Mouse (Mus musculus) lung, postnatal 0 days (tissue): Measurements from ENCODE around the gene Socs3. TPM values are rescaled to one million over a fixed set of nuclear protein-coding genes. Genes with fewer than 3 reads are reported as not detected.

ENCODE experiments used
- ATAC-seq: fragments of 200-750 bp; cut with Nextera tagmentation; 2 replicates; pipeline ENCODE4 v1.8.0; 2017; ENCODE audit warnings: moderate library complexity
- DNase-seq: peaks from one replicate; pipeline ENCODE4 v3.0.0-alpha.2; 2016; ENCODE audit warnings: low spot score
- H3K27ac ChIP-seq: fragments of 300-500 bp; sonication (generic); 2 replicates; pipeline ENCODE4 v1.5.1; 2014; ENCODE audit warnings: antibody characterized with exemption, mild to moderate bottlenecking, low read length, mixed read lengths
- H3K27me3 ChIP-seq: fragments of 300-500 bp; sonication (generic); replicated peaks from 2 replicates; pipeline ENCODE4 v1.6.1; 2014; ENCODE audit warnings: low read length, mixed read lengths; ENCODE audit not compliant: insufficient read depth
- H3K36me3 ChIP-seq: fragments of 300-500 bp; sonication (generic); 2 replicates; pipeline ENCODE4 v1.6.1; 2014; ENCODE audit warnings: low read length, mixed read lengths; ENCODE audit not compliant: insufficient read depth
- H3K4me1 ChIP-seq: fragments of 300-500 bp; sonication (generic); 2 replicates; pipeline ENCODE4 v1.6.1; 2014; ENCODE audit warnings: antibody characterized with exemption, low read depth, low read length, mixed read lengths; ENCODE audit not compliant: insufficient read depth
- H3K4me2 ChIP-seq: fragments of 300-500 bp; sonication (generic); replicated peaks from 2 replicates; pipeline ENCODE4 v1.6.1; 2014; ENCODE audit warnings: low read depth, mild to moderate bottlenecking, low read length, moderate library complexity, mixed read lengths
- H3K4me3 ChIP-seq: fragments of 300-500 bp; sonication (generic); 2 replicates; pipeline ENCODE4 v1.5.1; 2014; ENCODE audit warnings: low read depth, low read length
- H3K9ac ChIP-seq: fragments of 300-500 bp; sonication (generic); replicated peaks from 2 replicates; pipeline ENCODE4 v1.6.1; 2014; ENCODE audit warnings: low read depth, mild to moderate bottlenecking
- H3K9me3 ChIP-seq: fragments of 300-500 bp; sonication (generic); 2 replicates; pipeline ENCODE4 v1.6.1; 2016; ENCODE audit warnings: low read length, mixed read lengths
- CTCF ChIP-seq: IDR thresholded peaks from 2 replicates; pipeline ENCODE4 v1.5.1; 2016; ENCODE audit warnings: antibody characterized with exemption, mild to moderate bottlenecking
- EP300 ChIP-seq: IDR thresholded peaks from 2 replicates; pipeline ENCODE4 v1.6.1; 2016; ENCODE audit warnings: antibody characterized with exemption, mild to moderate bottlenecking, control low read depth
- WGBS: fragments of 180-500 bp; shearing (Covaris S2); extraction: QIAGEN DNeasy Blood & Tissue Kit; methylation state at CpG from one replicate; pipeline ENCODE4 v1.1.7; 2014; 5-methylcytosine and 5-hydroxymethylcytosine counted together
- polyA plus RNA-seq: library from polyadenylated mRNA; unstranded; fragments of >200 nt; fragmentation: Nextera tagmentation; extraction: Ambion mirVana; gene quantifications from 2 replicates; pipeline ENCODE4 v1.2.1, GENCODE M21; 2015

Gene Socs3
- polyA plus RNA-seq, 1 experiment from 2014 or later, result 27.5 TPM

DNA sequence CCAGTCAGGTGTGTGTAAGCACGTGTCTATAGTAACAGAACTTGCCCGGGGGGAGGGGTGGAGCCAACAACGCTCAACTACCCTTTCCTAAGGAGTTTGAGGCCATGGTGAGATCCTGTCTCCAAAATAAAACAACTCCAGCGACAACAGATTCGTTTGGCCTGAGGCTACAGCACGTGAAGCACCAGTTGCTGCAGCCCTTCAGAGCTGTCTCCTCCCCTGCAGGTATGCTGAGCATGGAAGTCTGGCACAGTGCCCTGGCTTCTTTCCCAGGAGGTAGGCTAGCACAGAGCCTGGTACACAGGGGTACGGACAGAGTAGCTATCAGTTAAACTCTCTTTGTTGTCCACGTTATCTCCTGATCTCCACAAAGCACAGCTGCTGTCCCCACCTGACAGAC lies 33.6 kb downstream of the Socs3 start:
- peak; percentile 72 for TF ChIP-seq EP300
- TF ChIP-seq CTCF, result no peak
- DNase-seq, result peak; percentile 85
- Histone ChIP-seq H3K27me3 (no peaks in the 10 kb centered on the region), H3K4me1 (peaks cover 42% of the 10 kb centered on the region), H3K9ac (no peak overlapping the region), H3K27ac (peak overlapping the region; percentile 84), H3K9me3 (no peaks in the 10 kb centered on the region), H3K36me3 (no peaks in the 10 kb centered on the region), H3K4me3 (no peak overlapping the region), H3K4me2 (0 out of 2 replicates have a peak overlapping the region, but pooled peaks have one; percentile 9)
- ATAC-seq, result peak; percentile 46
- WGBS, result 19% methylated on average over 8 of the region's 8 CpGs

GRCm38 (mm10) chr11:117935616-117936015 lies 34.2 kb downstream of the Socs3 start:
- Histone ChIP-seq H3K9ac (no peak overlapping the region), H3K36me3 (no peaks in the 10 kb centered on the region), H3K4me2 (0 out of 2 replicates have a peak overlapping the region, but pooled peaks have one; percentile 9), H3K27me3 (no peaks in the 10 kb centered on the region), H3K4me3 (no peak overlapping the region), H3K4me1 (peaks cover 45% of the 10 kb centered on the region), H3K9me3 (no peaks in the 10 kb centered on the region), H3K27ac (peak overlapping the region; percentile 84)
- DNase-seq, result peak; percentile 83
- peak; percentile 3; the same call in 1 of the 2 replicates for ATAC-seq
- TF ChIP-seq CTCF (no peak), EP300 (peak; percentile 30; the same call in 1 of the 2 replicates)
- 22% methylated on average over 9 of the region's 9 CpGs for WGBS

GRCm38 (mm10) chr11:117934576-117935368 lies 35.1 kb downstream of the Socs3 start:
- Histone ChIP-seq H3K36me3 (no peaks in the 10 kb centered on the region), H3K9ac (no peak overlapping the region), H3K9me3 (no peaks in the 10 kb centered on the region), H3K4me2 (no peak overlapping the region), H3K27ac (peak overlapping the region; percentile 84), H3K27me3 (0 out of 2 replicates have a peak, but pooled peaks cover under 1% of the 10 kb centered on the region), H3K4me3 (no peak overlapping the region), H3K4me1 (peaks cover 41% of the 10 kb centered on the region)
- 66% methylated on average over 5 of the region's 5 CpGs for WGBS
- no peak for ATAC-seq
- no peak for TF ChIP-seq CTCF
- TF ChIP-seq EP300, result no peak
- DNase-seq, result no peak

DNA sequence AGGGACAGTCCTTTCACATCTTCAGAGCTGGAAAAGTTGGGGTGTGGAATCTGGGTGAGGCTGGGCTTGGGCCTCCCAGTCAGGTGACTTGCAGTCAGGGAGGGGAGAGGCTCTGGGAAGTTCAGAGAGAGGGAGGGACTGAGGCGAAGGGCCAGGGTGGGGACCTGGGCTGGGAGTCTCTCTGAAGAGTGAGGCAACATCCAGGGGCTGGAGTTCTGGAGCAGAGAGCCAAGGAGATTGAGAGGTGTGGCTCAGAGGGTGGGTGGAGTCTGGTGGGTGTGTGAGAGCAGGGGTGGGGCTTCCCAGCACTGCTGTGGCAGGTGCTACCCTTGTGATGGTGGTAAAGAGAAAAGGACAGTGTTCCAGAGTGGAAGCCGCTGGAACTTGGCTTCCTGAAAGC lies 35.7 kb downstream of the Socs3 start:
- peaks cover 41% of the 10 kb centered on the region for H3K4me1 ChIP-seq
- peak; percentile 1; the same call in 1 of the 2 replicates for TF ChIP-seq CTCF
- no peak for TF ChIP-seq EP300
- DNase-seq, result peak; percentile 97

GRCm38 (mm10) chr11:117932195-117932594 lies 37.7 kb downstream of the Socs3 start:
- TF ChIP-seq CTCF (peak; percentile 13; the same call in 1 of the 2 replicates), EP300 (peak; percentile 72)
- Histone ChIP-seq H3K9ac (no peak overlapping the region), H3K4me2 (no peak overlapping the region), H3K27me3 (0 out of 2 replicates have a peak, but pooled peaks cover 2% of the 10 kb centered on the region), H3K9me3 (no peaks in the 10 kb centered on the region), H3K36me3 (no peaks in the 10 kb centered on the region), H3K4me3 (no peak overlapping the region), H3K4me1 (peaks cover 41% of the 10 kb centered on the region), H3K27ac (peak overlapping the region; percentile 66)
- ATAC-seq, result peak; percentile 43
- DNase-seq, result peak; percentile 84
- WGBS, result 31% methylated on average over 4 of the region's 4 CpGs

More for the DNA sequence above, 35.7 kb downstream of the Socs3 start:
- peak; percentile 86 for ATAC-seq
- Histone ChIP-seq H3K9me3 (no peaks in the 10 kb centered on the region), H3K4me2 (no peak overlapping the region), H3K27me3 (0 out of 2 replicates have a peak, but pooled peaks cover 2% of the 10 kb centered on the region), H3K9ac (no peak overlapping the region), H3K27ac (peak overlapping the region; percentile 84), H3K36me3 (no peaks in the 10 kb centered on the region), H3K4me3 (no peak overlapping the region)
- WGBS, result 42% methylated on average over 2 of the region's 2 CpGs

- ATAC-seq (no peak), DNase-seq (no peak)
- peaks cover 40% of the 10 kb centered on the region for H3K4me1 ChIP-seq
- TF ChIP-seq EP300 (no peak), CTCF (no peak)
- 71% methylated on average over 6 of the region's 6 CpGs for WGBS
- no peak overlapping the region for H3K9ac ChIP-seq
- no peak overlapping the region for H3K4me2 ChIP-seq
- H3K27ac ChIP-seq, result peak overlapping the region; percentile 66
- no peaks in the 10 kb centered on the region for H3K9me3 ChIP-seq
- no peaks in the 10 kb centered on the region for H3K36me3 ChIP-seq
- no peak overlapping the region for H3K4me3 ChIP-seq
- H3K27me3 ChIP-seq, result 0 out of 2 replicates have a peak, but pooled peaks cover 2% of the 10 kb centered on the region
These were observed 38.3 kb downstream of the Socs3 start for GRCm38 (mm10) chr11:117931576-117931975.
